Mouse (Mus musculus): ENCODE results near the gene Cldn10. TPM values are rescaled to one million over a fixed set of nuclear protein-coding genes. Genes with fewer than 3 reads are reported as not detected.
A peak's percentile ranks its signal among the peaks of the same experiment; 100 is the strongest.
"Not testable (repeated sequence)": the region's sequence is repeated elsewhere in the genome, so short reads cannot be mapped to it uniquely, and the experiment has no call there.

Cldn10 gene
- total RNA-seq (2021) = 10 to 100 TPM; 24.6 to 28.3 TPM

GRCm38 (mm10) chr14:118787621-118788020, at the start of gene Cldn10:
TSS of gene Cldn10 (plus strand) at chr14:118787908.
- no peak for DNase-seq (ENCODE audit: low spot score in 2 of 2)
- intact Hi-C loops (cut with DNase I) = no loop called here

GRCm38 (mm10) chr14:118741780-118742179, 45.9 kb upstream of the Cldn10 start:
- intact Hi-C loops (cut with DNase I) = no loop called here
- DNase-seq (ENCODE audit: low spot score in 2 of 2) = no peak

GRCm38 (mm10) chr14:118742862-118743261, 44.8 kb upstream of the Cldn10 start:
- intact Hi-C loops (cut with DNase I) = no loop called here
- no peak for DNase-seq (ENCODE audit: low spot score in 2 of 2)

DNA sequence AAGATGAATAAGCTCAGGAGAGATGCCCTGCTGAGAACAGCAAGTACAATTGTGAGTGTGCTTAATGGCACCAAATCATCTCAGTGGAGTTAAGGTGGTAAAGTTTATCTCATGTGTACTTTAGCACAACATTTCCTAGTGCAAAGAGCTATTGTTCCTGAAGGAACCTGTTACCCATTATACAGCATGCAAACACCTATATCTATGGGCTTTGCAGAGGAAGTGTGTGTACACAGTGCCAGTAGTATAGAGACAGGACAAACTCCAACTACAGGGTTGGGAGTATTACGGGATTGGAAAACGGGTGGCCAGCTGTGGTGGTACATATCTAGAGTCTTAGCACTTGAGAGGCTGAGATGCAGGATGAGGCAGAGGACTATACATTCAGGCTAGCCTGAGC, 38.6 kb upstream of the Cldn10 start:
- DNase-seq (ENCODE audit: low spot score in 2 of 2) = no peak
- intact Hi-C loops (cut with DNase I) = no loop called here

GRCm38 (mm10) chr14:118749715-118750114, 38.0 kb upstream of the Cldn10 start:
- intact Hi-C loops (cut with DNase I) = no loop called here
- DNase-seq (ENCODE audit: low spot score in 2 of 2) = no peak

DNA sequence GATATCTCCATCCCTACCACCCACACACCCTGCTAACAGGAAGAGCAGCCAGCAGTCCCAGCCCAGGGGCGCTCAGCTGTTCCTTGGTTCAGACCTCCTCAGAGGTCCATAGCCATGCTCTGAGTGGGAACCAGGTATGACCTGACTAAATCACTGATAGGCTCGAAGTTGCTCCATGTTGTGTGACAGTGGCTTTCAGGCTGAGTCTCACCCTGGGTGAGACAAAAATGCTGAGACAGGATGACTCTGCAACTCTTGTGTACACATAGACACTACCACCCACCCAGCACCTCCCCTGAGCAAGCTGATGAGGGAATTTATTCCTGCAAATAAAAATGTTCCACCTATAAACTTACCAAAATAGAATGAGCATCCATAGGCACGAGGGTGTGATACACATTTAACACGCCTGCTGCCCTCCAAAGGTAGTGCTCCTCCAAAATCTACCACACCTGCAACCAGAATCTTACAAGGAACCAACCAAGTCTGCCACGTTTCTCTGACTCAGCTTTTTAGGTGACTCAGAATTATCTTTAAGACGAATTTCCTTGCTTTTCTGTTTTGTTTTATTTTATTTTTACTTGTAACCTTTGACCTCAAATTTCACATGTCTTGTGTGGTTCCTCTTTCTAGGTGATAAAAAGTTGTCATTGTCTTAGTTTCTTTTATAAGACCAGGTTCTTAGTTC, 37.1 kb upstream of the Cldn10 start:
- intact Hi-C loops (cut with DNase I) = no loop called here
- peak; percentile 41 to 47 for DNase-seq (ENCODE audit: low spot score in 2 of 2)

- intact Hi-C loops (cut with DNase I) = no loop called here
- no peak for DNase-seq (ENCODE audit: low spot score in 2 of 2)
These were observed 36.4 kb upstream of the Cldn10 start for GRCm38 (mm10) chr14:118751193-118751753.

DNA sequence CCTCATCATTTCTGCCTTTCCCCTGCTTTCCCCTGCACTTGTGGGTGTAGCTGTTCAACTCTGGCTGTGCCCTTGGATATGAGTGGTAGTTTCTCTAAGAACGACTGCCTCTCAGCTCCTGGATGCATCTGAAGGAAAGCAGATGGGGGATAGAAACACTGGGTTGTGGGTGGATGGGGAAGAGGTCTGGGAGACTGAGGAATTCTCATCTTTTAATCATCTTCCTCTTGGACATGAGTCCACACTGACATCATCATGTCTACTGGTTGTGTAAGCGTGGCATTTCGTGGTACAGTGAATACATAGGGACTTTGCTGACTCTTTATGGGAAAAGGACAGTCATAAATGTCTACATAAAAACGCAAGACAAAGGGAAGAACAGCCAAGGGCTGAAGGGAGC, 31.7 kb upstream of the Cldn10 start:
- DNase-seq (ENCODE audit: low spot score in 2 of 2) = no peak

DNA sequence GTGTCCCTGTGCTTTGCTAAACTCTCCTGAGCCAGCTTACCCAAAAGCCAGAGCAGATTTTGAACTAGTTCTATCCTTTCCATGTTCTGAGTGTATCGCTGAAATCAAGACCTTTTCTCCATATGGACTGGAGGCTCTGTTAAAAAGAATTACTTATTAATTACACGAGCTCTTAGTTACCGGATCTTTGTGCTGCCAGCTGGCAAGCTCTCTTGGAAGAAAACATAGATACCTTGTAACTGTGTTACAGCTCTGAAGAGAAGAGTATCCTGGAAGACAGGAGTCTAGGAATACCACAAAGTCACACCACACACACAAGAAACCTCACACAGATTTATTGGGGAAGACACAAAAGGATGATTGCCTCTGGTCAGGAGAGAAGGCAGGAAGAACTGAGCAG, 31.1 kb upstream of the Cldn10 start:
- intact Hi-C loops (cut with DNase I) = no loop called here
- no peak for DNase-seq (ENCODE audit: low spot score in 2 of 2)

More for the DNA sequence above, 31.7 kb upstream of the Cldn10 start:
- intact Hi-C loops (cut with DNase I) = no loop called here

- intact Hi-C loops (cut with DNase I); DNase-seq (ENCODE audit: low spot score in 2 of 2): not testable (repeated sequence)
These were observed 24.3 kb upstream of the Cldn10 start for GRCm38 (mm10) chr14:118763362-118763761.

GRCm38 (mm10) chr14:118763917-118764495, 23.7 kb upstream of the Cldn10 start:
- no peak for DNase-seq (ENCODE audit: low spot score in 2 of 2)
- intact Hi-C loops (cut with DNase I) = no loop called here

DNA sequence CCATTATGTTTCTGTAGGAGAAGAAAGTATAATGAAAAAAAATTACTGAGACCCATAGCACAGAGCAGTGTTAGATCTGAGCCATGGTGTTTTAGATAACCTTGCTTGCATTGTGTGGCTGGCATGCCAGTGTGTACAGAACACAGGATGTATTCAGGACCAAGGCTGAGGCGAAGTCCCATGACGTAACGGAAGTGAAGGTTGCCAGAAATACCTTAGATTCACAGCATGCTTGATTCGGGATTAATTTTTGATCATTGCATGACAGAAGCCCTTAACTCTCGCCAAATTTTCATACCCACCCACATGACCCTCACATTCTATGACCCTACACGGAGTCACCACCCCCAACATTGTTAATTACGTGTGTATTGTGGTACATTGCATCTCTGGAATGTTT, 22.4 kb upstream of the Cldn10 start:
- intact Hi-C loops (cut with DNase I) = loop anchor here (5.0 kb wide), 1 partner anchor 58 kb away; the partner anchor contains the start of gene Abcc4
- DNase-seq (ENCODE audit: low spot score in 2 of 2) = no peak

DNA sequence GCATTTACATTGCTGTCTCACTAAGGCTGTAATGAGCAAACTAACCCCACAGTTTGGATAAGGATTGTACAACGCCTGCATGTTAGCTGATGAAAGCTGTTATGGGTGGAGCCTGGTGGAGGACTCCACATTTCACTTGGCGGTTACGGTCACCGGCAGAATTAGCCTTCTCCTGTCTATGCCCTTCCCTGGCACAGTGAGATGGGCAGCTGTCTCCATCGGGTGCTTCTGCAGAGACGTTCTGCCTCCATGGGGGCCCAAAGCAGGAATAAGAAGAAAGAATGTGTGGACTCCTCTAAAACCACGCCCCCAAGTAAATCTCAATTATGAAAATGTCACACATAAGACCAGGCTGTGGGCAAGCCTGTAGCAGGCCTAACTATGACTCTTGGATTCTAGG, 21.8 kb upstream of the Cldn10 start:
- intact Hi-C loops (cut with DNase I) = loop anchor here (5.0 kb wide), 1 partner anchor 59 kb away; the partner anchor contains the start of gene Abcc4

DNA sequence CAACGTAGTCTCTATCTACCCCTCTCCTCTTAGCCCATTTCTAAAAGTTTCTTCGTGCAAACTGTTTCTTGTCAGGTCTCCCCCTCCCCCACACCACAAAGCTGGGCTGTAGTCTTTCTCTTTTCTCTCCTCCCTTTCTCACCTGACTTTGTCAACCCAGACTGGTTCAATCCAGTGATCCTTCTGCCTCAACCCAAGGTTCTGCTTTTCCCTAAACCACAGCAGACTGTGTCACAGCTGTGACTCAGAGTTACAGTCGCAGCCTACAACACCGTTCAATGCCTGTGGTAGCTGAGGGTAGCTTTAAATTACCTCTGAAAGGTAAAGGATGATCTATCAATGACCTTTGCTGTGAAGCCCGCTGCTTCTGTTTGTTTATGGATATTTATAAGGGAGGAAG, 21.3 kb upstream of the Cldn10 start:
- intact Hi-C loops (cut with DNase I) = loop anchor here (5.0 kb wide), 1 partner anchor 59 kb away; the partner anchor contains the start of gene Abcc4

More for the DNA sequence above, 21.8 kb upstream of the Cldn10 start:
- no peak for DNase-seq (ENCODE audit: low spot score in 2 of 2)

DNA sequence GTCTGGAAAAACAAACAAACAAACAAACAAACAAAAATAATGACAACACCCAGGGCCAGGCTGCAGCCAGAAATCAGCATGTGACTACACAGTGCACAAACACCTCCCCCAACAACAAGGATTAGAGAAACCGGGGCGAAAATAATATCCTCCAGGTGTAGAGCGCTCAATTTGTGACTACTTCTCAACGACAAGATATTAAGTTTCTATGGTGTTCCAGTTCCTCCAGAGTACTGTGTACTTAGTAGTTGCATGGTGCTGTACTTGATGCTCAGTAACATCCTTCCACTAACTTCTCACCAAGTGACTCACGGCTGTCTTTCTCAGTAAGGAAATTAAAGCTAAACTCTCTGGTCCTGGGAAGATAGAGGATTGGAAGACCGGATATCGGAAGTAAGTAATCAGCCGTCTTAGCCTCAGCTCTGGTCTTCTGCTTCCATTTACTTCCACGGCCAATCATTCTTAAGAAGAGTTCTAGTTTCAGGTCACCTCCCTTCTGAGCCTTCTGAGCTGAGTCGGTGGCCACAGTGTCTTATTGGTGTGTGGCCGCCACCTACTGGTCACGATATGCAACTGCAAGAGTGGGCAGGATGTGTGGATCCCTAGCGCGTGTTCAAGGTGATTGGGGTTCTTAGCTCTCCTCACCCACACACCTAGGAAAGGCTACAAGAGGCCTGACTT, 19.9 kb upstream of the Cldn10 start:
- DNase-seq (ENCODE audit: low spot score in 2 of 2) = peak; percentile 71 to 79
- intact Hi-C loops (cut with DNase I) = loop anchor here (1.0 to 5.0 kb wide), 2 partner anchors 61 to 152 kb away; partner anchors contain the start of gene Abcc4

More for the DNA sequence above, 21.3 kb upstream of the Cldn10 start:
- no peak for DNase-seq (ENCODE audit: low spot score in 2 of 2)

DNA sequence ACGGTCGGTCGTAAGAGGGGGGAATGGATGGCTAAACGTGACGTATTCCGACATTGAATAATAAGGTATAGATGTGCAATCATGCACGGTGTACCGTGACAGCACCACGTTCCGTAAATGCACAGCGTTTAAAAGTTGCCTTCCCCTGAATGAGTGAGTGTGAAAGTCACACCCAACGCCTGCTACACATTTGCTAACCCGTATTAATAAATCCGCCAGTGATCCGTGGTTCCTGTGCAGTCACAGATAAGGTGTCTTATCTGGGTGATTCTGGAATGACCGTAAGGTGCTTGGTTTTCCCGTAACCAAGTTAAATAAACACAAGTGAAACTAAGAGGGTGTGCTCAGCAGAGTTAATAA, 19.4 kb upstream of the Cldn10 start:
- DNase-seq (ENCODE audit: low spot score in 2 of 2) = no peak
- intact Hi-C loops (cut with DNase I) = loop anchor here (1.0 to 5.0 kb wide), 2 partner anchors 61 to 152 kb away; partner anchors contain the start of gene Abcc4

GRCm38 (mm10) chr14:118773668-118774067, 14.0 kb upstream of the Cldn10 start:
- intact Hi-C loops (cut with DNase I) = no loop called here
- DNase-seq (ENCODE audit: low spot score in 2 of 2) = no peak

DNA sequence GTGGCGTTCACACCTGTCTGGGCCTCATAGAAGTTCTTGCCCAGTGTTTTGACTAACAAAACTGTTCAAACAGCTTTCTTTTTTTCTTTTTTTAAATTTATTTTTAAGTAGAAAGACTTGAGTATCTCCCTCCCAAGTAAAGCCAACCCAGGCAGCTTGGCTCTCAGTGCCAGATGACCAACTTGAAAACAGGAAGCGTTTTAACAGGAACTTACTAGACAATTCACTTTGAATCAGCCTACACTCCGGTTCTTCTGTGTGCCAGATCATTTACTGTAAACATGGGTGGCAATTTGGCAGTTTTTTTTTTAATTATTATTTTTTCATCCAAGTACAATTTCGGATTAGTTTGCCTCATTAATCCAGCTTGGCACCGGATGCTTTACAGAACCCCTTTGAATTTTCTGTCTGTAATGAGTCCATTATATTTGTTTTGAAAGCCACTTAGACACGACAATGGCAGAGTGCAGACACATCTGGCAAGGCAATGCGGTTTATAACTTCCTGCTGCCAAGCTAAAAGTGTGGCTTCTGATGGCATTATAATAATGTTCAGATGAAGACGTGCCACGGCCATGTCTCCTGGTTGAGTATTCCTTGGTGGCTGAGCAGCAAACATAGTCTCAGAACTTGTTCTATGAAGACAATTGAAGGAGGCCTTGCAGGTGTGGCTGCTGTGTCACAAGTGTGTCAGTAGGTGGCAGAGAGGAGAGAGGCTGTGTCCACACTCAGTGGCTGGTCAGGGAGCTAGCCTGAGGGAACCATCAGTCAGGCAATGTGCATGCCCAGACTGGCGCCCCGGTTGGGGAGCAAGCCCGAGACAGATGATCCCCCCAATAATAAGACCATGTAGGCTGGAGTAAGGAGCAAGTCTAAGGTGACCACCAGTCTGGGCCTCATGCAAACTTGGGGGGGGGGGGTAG, 12.9 kb upstream of the Cldn10 start:
- intact Hi-C loops (cut with DNase I) = loop anchor here (5.0 kb wide), 1 partner anchor 43 kb away; no protein-coding TSS in a partner anchor
- no peak for DNase-seq (ENCODE audit: low spot score in 2 of 2)

- intact Hi-C loops (cut with DNase I) = loop anchor here (5.0 kb wide), 1 partner anchor 42 kb away; no protein-coding TSS in a partner anchor
- DNase-seq (ENCODE audit: low spot score in 2 of 2) = no peak
These were observed 12.2 kb upstream of the Cldn10 start for GRCm38 (mm10) chr14:118775554-118775953.

Measured in left cerebral cortex, postnatal 36 days (tissue).